Mouse (Mus musculus) adrenal gland, postnatal 14 days (tissue): Measurements from ENCODE around the gene Dip2a. TPM values are rescaled to one million over a fixed set of nuclear protein-coding genes. Genes with fewer than 3 reads are reported as not detected.

Experiments
- DNase-seq: peaks from one replicate; pipeline ENCODE4 v3.0.0; 2021; ENCODE audit warnings: mixed read lengths
- total RNA-seq: library from RNA; stranded (reverse); gene quantifications from 2 replicates; pipeline ENCODE4 v1.2.3, GENCODE M21; 2021

Dip2a gene
- total RNA-seq, 1 experiment from 2014 or later, result 31.6 TPM

DNA sequence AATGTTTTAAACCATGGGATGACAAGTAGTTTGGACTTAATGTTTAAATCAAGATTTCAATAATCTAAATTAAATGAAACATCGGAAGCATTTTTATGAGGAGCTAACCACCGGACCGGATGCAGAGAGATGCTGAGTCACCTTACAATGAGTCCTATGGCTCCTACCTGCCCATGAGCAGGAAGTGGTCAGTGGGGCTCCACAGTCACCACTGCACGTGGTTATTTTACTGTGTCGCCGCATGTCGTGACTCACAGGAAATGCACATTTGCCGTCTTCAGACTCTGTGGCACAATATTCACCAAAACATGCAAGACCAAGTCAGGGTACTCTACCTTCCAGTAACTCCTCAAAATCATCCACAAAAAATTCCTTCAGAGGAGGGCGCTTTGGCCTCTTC is 38.4 kb downstream of the Dip2a start:
- no peak for DNase-seq

DNA sequence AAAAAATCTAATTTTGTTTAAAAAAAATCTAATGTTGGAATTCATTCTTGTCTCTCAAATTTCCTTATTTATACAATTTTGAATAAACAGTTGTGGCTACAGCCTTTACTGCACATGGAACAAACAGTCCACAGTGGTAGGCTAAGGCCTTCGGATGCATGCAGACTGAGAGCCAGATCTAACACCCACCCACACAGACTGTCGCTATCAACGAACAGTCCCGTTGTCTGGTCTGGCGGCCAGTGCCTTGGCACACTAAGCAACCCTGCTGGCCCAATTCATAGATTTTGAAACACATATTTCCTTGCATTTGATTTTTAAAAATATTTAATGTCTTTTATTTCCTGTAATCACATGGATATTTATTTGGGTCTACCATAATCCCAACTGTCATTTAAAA is 45.0 kb downstream of the Dip2a start:
- no peak for DNase-seq

DNA sequence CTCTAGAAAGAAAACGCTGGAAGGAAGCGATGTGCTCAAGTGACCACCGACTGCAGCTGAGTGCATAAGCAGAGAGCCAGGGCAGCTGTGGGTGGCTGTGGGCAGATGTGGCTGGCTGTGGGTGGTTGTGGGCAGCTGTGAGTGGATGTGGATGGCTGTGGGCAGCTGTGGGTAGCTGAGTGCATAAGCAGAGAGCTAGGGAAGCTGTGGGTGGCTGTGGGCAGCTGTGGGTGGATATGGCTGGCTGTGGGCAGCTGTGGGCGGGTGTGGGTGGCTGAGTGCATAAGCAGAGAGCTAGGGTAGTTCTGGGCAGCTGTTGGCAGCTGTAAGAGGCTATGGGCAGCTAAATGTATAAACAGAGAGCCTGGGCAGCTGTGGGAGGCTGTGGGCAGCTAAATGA is 51.9 kb downstream of the Dip2a start:
- no peak for DNase-seq

DNA sequence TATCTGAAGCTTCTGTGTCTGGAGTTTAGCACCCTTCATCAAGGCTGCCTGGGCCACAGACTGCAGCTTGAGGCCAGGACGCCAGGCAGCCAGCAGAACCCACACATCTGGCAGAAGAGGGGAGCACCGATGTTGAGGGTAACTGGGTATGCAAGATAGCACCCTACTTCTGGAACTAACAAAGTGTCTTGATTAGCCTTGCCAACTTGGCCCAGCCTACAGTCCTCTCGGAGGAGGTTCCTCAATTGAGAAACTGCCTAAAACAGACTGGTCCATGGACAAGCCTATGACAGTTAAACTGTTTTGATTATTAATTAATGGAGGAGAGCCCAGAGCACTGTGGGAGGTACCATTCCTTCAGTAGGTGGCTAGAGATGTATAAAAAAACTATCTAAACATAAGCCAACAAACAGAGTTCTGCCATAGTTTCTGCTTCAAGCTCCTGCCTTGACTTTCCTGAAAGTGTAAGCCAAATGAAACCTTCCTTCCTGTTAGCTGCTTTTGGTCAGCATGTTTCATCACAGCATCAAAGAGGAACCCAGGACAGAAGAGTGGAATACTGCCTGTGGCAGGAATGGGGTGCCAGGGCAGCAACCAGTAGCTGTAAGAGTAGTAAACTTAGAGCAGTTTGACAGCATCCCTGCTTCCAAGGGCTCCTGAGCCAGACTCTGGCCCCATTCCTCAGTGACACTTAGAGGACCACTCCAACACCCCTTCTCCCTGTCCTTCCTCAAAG is 55.0 kb downstream of the Dip2a start:
- no peak for DNase-seq

DNA sequence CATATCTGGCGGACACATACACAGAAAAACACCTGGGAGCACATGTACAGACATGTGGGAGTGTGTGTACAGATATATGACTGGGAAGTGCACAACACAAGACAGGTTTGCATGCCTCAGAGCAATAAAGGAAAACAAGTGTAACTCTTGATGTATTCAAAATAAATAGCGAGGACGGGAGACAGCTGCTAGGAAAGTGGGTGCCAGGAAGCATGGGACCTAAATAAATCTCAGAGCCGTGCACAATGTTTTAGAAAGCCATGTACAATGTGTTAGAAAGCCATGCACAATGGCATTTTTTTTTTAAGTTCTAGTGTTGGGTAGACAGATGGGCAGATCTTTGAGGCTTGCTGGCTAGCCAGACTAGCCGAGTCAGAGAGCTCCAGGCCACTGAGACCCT is 56.0 kb downstream of the Dip2a start:
- DNase-seq, result no peak

DNA sequence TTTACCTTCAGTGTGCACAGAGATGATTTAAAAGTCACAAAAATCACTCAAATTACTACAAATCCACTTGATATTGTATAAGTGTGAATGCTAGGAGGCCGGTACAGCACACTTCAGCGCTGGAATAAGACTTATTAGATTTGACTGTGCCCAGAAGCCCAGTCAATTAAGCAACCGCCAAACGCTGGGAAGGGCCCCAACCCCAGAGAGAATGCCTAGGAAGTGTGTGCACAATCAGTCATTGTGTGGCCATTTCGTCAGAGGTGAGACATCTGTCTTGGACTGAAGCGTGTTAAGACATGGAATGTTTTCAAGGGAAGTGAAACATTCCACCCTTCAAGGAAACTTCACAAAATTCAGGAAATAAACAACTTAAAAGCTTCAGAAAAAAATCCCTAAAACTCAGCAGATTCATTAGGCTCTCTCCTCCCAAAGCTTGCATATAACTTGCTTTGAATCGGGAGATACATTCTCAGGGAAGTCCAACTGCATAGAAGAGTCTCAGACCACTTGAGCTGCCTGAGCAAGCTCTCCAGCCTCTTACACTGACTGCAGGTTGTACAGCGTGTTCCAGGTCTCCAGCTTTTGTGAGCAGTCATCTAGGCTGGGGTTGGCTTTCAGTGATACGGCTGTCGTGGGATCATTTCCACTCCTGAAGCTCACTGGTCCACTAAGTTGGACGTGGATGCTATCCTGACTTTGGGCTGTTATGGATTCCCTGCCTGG is 56.7 kb downstream of the Dip2a start:
- DNase-seq, result no peak

DNA sequence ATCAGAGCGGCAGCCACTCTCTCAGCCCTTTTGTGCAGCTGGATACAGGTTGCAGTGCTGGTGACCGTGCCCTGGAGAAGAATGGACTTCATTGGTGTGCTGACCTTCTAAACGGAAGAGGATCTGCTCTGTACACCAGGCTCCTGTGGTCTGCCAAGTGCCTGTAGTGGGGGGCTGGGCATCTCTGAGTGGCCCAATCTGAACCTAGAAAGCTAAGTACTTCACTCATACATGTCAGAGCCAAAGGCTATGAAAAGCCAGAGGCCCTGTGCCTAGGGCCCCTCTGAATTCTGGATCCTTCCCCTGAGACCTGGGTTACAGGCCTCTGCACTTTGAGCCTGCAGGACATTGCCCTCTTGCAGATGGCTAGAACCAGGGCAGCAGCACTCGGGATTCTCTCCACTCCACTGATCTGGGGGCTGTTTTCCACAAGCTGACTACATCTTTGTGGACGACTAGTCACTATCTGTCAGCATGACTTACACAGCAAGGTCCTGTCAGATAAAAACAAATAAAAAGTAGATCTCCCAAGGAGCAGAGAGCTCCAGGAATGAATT is 66.5 kb downstream of the Dip2a start:
- no peak for DNase-seq

DNA sequence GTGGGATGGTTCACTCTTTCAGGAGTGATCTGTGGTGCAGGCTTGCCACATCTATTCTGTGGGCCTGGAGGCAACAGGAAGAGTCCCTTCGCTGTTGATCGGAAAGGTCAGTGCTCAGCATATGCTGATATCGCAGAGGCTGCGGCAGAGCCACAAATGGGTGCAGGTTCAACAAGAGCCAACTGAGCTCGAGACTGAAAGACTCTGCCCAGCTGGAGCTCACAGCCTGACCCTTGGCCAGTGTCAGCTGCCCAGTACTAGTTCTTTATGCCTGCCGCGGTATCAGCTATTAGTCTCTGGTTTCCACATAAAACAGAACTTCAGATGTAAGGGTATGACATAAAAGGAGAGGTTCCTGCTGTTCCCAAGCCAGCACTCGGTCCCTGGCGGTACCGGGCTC is 69.8 kb downstream of the Dip2a start:
- DNase-seq, result no peak

DNA sequence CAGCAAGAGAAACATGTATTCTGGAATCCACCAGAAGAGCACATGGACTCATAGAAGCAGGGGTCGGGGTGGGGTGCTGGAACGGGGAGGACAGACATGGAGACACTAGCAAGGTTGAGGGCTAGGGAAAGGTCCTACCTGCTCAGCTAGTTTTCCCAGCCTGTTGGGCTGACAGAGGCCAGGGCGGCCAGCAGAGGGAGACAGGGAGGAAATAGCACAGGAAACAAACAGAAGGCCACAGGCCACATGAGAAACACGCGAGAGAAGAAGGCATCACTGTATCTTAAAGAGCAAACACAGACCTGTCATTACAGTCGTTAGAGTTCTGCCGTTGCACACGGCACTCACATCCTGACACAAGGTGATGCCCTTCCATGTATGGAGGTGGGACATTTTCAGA is 73.9 kb downstream of the Dip2a start:
- peak; percentile 60 for DNase-seq

DNA sequence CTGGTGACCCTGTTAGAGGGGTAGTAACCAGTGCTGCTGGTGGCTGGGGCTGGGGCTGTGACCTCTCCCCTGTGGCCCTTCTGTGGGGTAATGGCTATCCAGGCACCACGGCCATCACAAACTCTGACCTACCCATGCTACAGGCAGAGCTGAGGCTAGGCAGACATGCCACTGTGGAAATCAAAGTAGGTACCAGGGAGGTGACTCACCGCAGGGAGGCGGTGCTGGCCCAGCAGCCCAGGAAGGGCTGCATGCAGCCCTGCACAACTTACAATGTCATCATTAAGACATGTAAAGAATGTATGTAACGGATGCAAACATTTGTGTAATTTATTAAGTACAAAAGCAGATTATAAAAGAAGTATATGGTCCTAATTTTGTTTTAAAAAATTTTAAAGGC is 82.7 kb downstream of the Dip2a start:
- DNase-seq, result no peak

DNA sequence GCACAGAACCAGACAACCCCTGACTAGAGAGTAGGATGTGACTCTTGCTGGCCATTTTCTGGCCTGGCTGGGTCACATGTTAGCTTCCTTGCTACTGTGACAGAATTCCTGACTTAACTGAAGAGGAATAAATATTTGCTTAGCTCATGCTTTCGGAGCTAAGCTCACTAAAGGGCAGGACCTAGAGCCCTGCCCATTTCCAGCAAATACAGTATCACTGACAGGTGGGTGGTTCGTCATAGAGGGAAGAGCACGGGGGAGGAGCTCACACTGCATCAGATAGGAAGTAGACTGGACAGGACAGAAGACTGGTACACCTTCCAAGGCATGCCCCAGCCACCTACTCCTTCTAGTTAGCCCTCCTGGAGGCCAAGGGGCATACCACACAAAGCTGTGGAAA is 83.6 kb downstream of the Dip2a start:
- DNase-seq, result no peak

DNA sequence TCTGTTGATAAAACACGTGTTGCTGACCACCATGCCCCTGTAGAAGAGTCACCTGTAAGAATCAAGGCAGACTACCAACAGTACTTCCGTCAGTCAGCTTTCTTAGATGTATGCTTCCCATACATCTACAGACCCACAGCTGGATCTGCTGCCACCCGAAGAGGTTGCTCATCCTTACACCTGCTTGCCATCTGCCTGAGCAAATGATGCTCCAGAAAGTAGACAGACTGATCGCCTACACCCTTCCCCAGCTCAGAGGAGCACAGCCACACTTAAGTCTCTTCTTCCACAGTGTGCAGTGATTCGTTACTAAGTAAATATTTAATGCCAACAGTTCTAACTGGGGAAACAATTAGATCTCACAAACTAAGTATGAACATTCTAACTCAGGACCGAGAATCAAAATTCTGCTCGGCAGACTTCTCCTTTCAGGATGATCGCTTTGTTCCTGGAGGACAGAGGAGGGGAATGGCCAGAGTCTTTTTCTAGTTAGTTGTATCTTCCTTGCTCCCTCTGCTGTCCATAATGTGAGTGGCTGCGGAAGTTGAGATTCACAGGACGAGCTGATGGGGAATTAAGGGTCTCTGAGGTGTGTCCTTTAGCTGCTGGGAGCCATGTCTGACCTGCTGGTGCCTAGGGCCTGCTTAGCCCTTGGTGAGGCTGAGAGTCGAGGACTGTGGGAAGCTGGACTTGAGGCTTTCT is 84.6 kb downstream of the Dip2a start:
- DNase-seq, result no peak

DNA sequence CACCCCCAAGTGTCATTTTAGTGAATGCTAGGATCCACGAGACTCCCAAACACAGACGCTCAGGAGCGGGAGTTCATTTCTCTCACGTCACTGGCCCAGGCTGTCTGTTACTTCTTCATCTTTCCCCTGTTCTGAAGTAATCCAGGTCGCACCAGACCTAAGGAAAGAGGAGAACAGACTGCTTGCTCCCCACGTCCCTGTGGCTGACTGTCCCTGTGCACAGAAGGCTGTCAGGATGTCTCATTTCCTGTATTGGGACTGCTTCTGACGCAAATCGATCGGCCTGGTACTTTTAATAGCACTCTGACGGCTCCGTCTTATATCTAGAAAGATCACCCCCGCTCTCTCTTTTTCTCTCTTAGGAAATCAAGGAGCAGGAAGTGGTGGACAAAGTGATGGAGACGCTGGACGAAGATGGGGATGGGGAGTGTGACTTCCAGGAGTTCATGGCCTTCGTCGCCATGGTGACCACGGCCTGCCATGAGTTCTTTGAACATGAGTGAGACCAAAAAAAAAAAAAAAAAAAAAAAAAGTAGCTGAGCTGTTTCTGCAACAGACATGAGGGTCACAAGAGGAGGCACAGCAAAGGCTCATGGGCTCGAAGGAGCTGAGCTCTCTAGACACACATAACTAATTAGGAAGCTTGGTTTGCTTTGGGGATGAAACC is 85.4 kb downstream of the Dip2a start:
- DNase-seq, result peak; percentile 42

DNA sequence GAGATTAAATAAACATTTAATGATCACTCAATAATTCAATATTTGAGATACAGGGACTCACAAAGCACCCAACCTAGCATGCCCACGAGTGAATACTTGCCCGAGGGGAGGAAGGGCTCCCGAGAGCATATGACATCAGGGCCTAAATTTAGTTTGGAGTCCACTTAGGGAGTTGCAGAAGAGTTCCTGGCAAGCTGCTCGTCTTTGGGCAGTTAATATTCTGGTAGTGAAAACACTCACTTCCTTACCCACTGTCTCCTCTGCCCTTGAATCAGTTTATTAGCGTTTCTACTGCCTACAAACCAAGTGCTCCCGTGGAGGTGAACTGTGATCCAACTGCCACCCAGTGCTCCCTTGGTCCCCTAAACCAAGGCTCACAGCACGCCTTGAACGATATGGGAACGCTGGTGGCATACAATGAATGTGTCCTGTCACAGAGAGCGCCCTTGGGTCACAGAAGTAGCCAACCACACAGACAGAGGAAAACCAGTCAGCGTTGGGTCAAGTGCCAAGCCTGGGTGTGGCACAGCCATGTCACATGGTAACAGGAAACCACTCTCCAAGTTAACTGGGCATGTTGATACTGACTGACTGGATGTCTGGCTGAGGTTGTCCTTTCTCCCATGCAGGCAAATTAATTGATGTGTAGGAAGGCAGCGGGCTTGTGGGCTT is 87.2 kb downstream of the Dip2a start:
- DNase-seq, result peak; percentile 82

DNA sequence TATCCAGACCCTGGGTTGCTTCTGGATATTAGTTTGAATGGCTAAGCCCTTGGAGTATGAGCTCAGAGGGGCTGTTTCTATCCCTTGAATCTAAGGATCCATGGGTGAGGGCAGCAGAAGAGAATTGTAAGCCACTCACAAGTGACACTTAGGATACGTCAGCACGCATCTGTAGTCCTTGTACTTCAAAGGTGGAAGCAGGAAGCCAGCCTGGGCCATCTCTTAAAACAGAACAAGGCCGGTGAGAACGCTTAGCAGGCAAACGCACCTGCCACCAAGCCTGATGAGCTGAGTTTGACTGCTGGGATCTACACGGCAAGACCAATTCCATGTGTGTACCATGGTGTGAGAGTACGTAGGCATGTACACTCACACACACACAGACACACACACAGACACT is 87.9 kb downstream of the Dip2a start:
- no peak for DNase-seq

DNA sequence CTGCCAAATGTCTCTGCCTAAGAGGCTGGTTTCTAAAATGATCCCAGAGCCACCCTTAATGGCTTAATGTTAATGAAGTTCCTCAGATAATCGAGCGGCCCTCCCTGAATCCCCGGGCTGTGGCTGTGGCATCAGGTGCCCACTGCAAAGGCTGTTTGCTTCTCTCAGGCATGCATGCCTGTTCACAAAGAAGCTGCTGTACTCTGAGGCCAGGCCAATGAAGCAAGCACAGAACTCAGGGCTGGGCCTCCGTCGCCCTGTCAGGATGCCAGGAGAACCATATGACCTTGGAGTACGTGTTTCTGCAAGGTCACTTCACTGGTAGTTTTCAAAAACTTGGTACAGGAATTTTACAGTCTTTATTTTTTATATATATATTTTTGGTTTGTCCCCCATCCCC is 89.5 kb downstream of the Dip2a start:
- DNase-seq, result peak; percentile 49

DNA sequence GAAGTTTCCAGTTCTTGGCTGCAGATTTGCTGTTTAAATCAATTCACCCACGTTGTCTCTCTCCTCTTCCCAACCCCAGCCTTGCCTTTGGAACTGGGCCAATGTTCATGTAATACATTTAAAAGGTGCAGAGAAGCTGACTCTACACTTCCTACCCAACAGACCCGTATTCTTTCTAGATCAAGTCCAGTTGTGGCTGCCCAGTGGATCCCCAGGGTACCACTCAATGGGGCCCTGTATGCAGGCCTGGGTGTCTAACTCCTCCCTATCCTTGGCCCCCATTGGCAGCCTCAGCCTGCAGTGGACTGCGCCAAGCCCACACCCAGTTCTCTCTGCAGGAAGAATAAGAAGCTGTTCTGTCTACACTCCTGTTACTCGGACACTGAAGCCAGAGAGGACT is 91.6 kb downstream of the Dip2a start, which contains the start of gene S100b:
Gene S100b (plus strand): TSS at position 318 of the 400 bp plus-strand sequence.
- DNase-seq, result peak; percentile 40

DNA sequence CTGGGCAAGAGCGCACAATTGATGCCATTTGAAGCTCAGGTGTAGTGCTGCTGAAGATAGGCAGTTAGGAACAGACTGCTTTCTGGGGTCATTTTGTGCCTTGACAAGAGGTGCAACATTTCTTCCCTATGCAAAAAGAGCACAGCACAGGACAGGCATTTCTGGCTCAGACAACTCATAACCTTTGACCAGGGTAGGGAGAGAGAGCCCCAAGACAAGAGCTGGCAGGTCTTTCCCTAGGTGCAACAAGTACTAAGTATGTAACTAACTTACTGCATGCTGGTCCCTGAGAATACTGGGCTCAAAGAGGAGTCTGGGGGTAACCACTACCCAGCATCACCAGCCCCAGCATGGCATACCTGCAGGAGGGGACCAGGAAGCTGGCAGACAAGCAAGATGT is 92.0 kb downstream of the Dip2a start:
- DNase-seq, result no peak

DNA sequence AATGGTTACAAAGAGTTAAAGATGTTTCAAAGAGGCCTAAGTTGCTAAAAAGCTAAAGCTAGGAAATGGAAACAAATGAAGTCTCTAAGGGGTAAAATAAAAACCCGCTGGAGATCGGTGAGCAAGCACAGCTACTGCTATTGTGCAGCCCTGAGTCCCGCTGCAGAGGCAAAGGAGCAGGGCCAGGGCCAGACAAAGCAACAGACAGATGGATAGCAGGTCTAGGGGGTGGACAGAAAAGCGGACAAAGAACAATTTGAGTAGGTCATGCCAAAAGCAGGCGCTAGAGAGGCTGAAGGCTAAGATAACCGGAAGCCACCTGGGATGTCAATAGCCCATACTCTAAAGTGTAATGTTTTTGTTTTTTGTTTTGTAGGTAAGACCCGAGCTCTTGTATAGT is 94.2 kb downstream of the Dip2a start:
- DNase-seq, result no peak

DNA sequence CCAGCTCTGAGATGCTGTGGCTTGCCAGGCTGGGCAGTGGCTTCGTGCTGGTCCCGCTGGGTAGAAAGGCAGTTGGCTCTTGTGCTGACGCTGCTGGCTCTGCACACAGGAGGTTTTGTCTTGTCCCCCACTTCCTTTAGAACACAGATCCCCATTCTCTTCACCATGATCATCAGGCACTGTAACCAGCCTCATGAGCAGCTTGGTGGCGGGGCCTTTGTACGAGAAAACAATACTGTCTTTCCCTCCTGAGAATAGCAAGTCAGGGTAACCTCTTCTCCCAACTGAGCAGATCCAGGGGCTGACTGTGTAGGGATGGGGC is 96.5 kb downstream of the Dip2a start:
- DNase-seq, result no peak

DNA sequence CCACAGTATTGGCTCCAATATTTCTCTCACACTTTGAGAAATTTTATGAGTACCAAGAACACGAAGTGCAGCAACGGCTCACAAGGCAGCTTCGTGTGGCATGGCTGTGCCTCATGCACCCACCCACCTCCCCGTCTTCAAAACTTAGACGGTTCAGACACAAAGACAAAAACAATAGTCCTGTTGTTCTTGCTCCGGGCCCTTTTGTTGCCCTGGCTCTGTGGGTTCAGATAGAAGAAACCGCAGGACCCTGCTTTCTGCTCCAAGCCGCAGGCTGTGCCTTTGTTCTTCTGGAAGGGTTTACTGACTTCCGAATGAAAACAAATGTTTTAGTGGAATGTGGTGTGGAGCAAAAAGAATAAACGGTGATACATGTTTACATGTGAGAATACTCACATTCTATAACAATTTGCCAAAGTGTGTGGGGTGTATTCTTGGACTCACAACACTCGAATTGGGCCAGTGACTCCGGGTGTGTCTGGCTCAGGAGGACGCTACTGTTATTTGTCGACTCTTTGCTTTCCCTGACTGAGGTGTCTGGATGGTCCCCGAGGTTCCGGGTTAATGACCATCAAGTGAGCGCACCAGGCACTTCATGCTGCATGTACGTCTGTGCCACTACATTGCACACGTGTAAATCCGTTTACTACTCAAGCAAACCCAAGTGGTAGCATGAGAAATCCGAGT is 97.0 kb downstream of the Dip2a start:
- DNase-seq, result no peak
